Mouse (Mus musculus): ENCODE data around the gene Pias3.
"Not testable (repeated sequence)": the region's sequence is repeated elsewhere in the genome, so short reads cannot be mapped to it uniquely, and the experiment has no call there.

Gene Pias3

GRCm38 (mm10) chr3:96696198-96696765 is at the start of gene Pias3:
Gene Pias3, plus strand, starts transcription at chr3:96696384.
- peak; percentile 82 for DNase-seq (ENCODE audit: low read depth, low spot score)

DNA sequence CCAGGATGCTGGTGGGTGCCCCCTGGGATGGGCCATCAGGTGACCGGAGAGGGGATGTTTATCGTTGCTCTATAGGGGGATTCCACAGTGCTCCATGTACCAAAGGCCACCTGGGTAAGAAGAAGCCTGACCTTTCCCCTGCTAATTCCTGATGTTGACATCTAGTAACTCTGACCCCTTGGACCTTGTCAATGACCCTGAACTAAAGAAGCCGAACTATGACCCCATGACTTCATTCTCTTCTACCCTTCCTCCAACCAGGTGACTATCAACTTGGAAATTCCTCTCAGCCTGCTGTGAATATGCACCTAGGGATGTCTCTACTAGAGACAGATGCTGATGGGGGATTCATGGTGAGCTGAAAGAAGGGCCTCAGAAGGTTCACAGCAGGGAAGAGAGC is 48.8 kb upstream of the Pias3 start:
- no peak for DNase-seq (ENCODE audit: low read depth, low spot score)

- DNase-seq (ENCODE audit: low read depth, low spot score), result no peak
Measured at GRCm38 (mm10) chr3:96660901-96661300, 35.3 kb upstream of the Pias3 start.

DNA sequence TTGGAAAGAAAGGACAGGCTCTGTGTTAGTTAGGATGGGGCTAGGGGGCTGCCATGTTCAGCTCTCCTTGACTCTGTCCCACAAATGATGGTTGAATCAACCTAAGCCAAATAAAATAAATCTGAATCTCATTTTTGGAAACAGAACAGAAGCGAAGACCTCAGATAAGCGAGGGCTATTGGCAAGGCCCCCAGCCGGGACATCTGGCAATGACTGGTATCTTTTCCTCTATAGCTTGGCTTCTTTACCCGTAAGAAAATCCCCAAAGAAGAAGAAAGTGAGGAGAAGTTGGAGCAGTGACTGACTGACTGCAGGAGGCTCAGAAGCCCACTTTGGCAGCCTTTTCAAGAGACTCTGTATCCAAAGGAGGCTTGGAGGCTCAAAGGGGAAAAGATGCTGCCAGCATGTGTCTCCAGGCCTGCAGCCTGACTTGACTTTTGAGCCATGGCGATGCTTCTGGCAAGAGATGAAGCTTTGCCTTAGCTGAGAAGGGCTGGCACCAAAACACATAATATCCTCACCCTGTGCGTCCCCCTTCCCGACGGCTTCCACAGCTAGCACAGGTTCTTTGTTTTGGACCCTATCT is 33.4 kb upstream of the Pias3 start:
- DNase-seq (ENCODE audit: low read depth, low spot score), result no peak

- DNase-seq (ENCODE audit: low read depth, low spot score), result peak; percentile 97
Measured at GRCm38 (mm10) chr3:96663432-96664239, 32.5 kb upstream of the Pias3 start.

DNA sequence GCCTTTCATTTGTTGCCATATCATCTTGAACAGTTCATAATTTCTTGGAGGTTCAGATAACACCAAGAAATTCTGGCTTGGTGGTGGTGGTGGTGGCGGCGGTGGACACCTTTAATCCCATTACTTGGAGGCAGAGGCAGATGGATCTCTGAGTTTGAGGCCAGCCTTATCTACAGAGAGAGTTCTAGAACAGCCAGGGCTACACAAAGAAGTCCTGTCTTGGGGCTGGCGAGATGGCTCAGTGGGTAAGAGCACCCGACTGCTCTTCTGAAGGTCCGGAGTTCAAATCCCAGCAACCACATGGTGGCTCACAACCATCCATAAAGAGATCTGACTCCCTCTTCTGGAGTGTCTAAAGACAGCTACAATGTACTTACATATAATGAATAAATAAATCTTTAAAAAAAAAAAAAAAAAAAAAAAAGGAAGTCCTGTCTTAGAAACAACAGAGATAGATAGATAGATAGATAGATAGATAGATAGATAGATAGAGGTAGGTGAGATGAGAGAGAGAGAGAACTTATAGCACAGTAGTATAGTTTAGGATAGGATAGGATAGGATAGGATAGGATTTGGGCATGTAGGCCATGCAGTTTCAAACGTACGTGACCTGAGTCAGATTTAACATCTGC is 30.3 kb upstream of the Pias3 start:
- DNase-seq (ENCODE audit: low read depth, low spot score), result not testable (repeated sequence)

DNA sequence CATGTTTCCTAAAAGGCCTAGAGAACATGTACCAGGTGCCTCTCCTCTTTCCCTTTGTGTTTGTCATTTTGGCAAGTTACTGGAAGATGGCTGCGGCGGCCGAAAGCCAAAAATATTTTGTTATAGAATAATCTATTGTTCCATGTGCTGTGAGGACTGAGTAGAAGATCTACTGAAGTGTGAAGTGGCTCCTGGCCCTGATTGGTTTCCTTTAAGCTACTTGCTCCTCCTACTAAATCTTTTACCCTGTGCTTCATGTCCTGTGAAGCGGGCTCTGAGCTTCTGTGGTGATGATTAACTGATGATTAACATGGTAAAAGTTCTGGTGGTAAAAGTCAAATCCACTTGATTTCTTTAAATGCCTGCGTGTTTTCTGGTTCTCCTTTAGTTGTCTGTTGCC is 29.3 kb upstream of the Pias3 start:
- no peak for DNase-seq (ENCODE audit: low read depth, low spot score)

DNA sequence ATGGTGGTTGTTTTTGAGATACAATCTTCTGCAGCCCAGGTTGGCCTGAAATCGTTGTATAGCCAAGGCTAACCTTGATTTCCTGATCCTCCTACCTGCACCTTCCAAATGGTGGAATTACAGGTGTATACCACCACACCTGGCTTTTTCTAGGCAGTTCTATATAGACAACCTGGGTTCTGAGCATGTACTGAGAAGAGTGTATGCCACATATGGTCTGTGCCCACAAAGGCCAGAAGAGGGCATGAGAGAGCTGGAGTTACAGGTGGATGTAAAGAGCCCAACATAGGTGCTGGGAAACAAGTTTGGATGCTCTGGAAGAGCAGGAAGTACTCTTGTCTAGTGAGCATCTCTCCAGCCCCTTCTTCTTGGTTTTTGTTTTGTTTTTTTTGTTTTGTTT is 28.9 kb upstream of the Pias3 start:
- DNase-seq (ENCODE audit: low read depth, low spot score), result peak; percentile 85

DNA sequence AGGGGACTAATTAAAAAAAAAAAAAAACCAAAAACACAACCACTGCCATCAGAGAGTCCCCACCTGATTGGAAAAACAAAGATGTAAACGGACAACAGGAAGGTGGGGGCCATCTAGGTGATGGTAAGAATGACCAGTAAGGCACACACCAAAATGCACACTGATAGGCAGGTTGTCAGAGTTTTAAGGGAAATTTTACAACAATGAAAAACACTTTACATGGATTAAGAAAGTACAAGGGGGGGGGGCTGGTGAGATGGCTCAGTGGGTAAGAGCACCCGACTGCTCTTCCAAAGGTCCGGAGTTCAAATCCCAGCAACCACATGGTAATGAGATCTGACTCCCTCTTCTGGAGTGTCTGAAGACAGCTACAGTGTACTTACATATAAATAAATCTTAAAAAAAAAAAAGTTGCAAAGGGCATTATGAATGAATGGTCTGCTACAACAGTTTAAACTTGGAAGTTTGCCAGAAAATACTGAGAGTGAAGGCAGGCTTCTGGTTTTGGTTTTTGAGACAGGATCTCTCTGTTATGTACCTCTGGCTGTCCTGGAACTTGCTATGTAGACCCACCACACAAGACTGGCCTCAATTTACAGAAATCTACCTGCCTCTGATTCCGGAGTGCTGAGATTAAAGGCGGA is 27.6 kb upstream of the Pias3 start:
- no peak for DNase-seq (ENCODE audit: low read depth, low spot score)

DNA sequence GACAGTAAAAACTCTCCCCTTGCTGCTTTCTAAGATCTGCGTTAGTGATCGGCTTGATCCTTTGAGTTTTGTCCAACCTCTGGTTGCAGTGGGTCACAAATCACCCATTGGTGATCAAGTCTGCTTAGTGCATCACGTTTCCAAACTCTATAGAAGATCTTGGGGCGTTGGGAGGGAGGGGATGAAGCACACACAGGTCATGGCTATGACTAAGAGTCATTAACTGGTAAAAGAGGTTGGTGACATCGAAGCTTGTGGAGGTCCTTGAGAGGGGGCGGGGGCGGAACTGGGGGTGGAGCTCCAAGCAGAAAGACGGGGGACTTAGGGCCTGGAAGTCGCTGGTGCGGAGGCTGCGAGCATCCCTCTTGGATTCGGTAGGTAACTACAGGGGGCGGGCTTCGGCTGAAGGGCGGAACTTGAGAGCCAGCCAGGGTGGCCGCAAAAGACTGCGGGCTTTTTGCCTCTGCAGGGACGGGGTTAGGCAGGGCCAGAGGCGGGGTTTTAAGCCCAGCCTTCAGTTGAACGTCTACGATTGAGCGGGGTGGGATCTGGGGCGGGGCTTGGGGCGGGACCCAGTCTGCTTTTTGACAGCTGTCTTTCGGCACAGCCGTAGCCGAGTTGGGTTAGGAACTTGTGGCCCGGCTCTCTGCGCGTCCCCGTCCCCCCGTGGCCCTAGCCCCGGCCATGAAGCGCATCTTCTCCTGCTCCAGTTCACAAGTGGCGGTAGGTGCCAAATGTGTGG is 26.3 kb upstream of the Pias3 start, which contains the start of gene Ankrd35:
Gene Ankrd35 (plus strand): TSS at position 405 of the 742 bp plus-strand sequence.
- DNase-seq (ENCODE audit: low read depth, low spot score), result peak; percentile 96

DNA sequence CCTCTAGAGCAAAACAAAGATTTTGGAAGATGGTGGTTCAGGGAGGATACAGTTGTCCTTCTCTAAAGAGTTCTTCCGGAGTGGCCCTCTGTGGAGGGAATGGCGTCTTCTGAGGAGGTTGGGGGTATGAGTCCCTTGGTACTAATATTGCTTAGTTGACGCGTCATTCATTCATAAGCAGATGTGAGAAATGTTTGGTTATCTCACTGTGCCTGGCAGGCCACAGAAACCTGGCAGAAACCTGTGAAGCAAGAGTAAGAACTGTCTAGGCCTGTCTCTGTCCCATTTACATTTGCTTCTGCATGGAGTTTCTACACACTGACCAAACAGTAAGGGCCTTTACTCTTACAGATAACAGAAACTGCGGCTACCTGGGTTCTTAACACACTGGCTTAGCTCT is 24.7 kb upstream of the Pias3 start:
- no peak for DNase-seq (ENCODE audit: low read depth, low spot score)

GRCm38 (mm10) chr3:96673514-96673913 is 22.7 kb upstream of the Pias3 start:
- DNase-seq (ENCODE audit: low read depth, low spot score), result no peak

DNA sequence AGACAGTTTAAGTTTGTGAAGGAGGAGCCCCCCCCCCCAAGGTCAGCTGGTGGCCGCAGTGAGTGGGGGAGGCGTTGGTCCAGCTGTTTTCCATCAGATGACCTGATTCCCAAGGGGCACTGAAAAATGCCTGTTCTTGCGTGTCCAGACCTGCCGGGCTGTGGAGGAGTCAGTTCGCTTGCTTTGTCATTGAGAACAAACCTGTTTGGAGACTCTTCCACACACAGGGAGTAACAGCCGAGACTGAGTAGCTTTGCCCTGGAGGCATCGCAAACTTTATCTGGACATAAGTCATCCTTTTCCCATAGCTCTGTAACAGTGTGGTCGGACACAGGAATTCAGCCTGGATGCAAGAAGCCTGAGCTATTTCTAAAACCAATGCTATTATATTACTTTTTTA is 21.7 kb upstream of the Pias3 start:
- DNase-seq (ENCODE audit: low read depth, low spot score), result peak; percentile 59

DNA sequence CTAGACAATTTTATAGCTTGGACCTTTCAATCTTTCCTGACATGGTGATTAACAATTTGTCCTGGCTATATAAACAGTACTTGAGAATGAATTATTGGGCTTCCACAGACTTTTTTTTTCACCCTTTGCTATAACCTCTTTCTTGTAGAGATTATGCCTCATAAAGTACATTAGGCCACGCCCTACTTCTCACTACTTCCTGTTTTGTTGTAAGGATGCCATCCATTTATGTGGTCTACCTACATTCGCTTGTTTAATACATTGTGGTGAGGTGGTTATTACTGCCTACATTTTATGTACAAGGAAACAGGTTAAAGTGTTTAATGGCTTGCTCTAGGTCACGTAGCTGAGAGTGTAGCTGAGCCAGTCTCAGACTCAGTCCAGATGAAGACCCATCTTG is 21.0 kb upstream of the Pias3 start:
- DNase-seq (ENCODE audit: low read depth, low spot score), result no peak

DNA sequence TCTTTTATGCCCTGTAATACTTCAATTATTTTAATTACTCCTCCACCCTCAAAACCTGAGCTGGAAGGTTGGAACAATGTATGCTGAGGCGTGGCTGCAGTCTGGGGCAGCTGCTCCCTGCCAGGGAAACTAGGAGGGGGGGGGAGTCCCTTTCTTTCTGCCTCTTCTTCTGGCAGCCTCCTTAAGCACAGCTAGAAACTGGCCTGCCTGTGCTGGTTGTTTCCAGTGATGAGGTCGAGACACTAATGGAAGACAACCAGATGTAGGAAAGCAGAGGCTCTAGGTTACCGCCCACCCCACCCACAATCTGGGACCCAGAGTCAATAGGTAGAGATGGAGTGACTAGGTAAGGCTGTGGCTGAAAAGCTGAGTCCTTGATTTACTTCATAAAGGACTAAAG is 20.5 kb upstream of the Pias3 start:
- peak; percentile 99 for DNase-seq (ENCODE audit: low read depth, low spot score)

DNA sequence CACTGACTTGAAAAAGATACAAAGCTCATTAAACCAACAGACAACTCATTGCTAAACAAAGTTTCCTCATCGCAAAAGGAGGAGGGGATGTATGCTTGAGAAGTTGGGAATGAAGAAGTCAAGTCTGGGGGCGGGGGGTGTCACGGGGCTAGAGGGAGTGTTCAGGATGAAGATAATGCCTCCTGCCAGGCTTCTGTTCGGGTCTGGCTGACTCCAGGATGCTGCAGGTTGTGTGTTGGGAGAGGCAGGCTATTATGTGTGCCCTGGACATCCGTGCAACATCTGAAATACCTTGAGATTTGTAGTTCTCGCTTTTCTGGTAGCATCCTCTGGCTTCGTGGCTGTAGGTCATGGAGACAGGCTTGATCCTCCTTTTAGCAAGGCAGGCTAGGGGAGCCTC is 17.7 kb upstream of the Pias3 start:
- DNase-seq (ENCODE audit: low read depth, low spot score), result no peak

DNA sequence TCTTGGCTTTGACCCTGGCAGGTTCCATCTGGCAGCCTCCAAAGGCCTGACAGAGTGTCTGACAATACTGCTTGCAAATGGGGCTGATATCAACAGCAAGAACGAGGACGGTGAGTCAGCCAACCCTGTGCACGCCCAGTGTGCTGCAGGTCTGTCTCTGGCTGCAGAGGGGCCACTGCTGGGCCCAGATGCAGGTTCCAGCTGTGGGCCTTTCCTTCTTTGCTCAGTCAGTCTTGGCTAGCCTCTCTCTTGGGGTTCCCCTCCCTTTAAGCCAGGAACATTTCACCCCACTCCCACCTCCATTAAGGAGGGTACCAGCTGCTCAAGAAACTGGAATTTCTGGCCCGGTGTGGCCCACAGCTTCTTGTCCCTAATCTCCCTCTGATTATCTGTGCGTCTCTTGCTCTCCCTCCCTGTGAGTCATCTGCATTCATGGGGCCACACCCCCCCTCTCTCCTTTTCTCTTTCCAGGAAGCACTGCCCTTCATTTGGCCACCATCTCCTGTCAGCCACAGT is 17.0 kb upstream of the Pias3 start:
- peak; percentile 69 for DNase-seq (ENCODE audit: low read depth, low spot score)

DNA sequence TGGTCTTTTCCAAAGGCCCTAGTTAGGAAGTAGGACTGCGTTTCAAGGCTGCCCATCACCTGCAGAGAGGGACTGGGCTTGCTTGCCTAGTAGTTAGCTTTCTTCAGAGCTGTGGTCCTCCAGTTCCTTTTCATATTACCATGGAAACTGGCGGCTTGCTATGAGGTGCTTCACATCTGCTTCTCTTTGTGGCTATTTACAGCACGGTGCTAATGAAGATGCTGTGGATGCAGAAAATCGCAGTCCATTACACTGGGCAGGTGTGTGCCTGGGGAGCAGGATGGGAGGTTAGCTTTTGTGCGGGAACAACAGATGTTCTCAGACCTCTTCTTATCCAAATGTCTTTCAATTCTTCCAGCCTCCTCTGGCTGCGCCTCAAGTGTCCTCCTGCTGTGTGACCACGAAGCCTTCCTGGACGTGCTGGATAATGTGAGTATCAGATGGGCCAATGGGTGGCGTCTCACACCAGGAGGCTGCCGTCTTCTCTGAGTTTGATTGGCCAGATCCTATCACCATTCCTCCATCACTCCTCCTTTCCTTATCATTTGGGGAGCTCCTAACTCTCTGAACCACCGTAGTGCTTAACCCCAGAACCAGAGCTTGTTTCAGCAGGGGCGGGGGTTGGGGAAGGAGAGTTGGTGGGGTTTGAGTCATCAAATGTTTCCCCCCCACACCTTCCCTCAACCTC is 15.8 kb upstream of the Pias3 start:
- DNase-seq (ENCODE audit: low read depth, low spot score), result no peak

- DNase-seq (ENCODE audit: low read depth, low spot score), result no peak
Measured at GRCm38 (mm10) chr3:96683496-96683895, 12.7 kb upstream of the Pias3 start.

- DNase-seq (ENCODE audit: low read depth, low spot score), result no peak
Measured at GRCm38 (mm10) chr3:96684151-96684821, 11.9 kb upstream of the Pias3 start.

Data from ES-CJ7 (cell line).